In the genomic region with DNA sequence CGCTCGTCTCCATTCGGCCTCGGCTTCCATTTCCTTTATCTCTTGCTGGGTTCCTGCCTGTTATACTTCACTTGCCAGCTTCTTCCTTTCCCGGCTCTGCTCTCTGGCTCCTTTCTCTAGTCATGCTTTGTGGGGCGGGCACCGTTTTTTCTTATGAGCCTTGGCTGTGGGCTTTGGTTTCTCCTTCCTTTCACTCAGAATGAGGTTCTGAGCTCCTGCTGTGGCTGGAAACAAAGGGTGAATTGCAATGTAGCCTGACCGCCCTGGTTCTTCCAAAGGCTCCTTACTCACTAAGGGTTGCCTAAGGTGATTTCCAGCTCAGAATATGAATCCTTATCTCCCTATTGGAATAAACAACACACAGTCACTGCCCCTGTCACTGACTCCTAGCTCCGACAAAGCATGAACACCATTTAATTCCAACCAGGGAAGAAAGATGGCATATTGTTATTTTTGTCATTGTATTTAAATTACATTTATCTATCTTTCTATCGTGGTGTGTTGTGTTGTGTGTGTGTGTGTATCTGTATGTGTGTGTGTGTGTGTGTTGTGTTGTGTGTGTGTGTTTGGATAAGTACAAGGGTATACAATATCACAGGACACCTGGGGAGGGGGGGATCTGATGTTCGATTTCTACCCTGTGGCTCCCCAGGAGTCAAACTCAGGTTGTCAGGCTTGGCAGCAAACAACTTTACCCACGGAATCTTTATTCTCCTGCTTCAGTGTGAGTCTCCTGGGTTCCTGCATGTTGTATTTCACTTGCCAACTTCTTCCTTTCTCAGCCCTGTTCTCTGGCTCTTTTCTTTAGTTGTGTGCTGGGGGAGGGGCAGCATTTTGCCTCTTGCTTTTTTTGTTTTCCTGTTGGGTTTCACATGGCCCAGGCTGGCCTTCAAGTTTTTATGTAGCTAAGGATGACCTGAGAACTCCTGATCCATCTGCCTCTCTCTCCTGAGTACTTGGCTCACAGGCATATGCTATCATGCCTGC, we compare ENCODE assay signal across 9 mouse cellular contexts. TPM values are rescaled to one million over a fixed set of nuclear protein-coding genes. Genes with fewer than 3 reads are reported as not detected.
DNase-seq lines count a peak whose midpoint lies in the region; ATAC-seq lines count a peak whose summit lies in the region.
"Had no signal": no experiment of that assay in that cellular context is flagged by ENCODE, and none has a peak within 500 bp of the region (broad histone marks: within the 10 kb centered on the region; RNA-seq: fewer than 3 reads in every experiment).

No protein-coding gene starts in this region.

- H3K9ac ChIP-seq in forebrain, embryonic 13.5 days = 0 out of 2 replicates have a peak overlapping the region, but pooled peaks have one; percentile 22
- H3K9ac ChIP-seq in liver, embryonic 11.5 days (ENCODE audit: low read depth, low read length) = no peak overlapping the region; the same call in 1 of the 2 replicates
- H3K9ac ChIP-seq in intestine, embryonic 15.5 days = no peak overlapping the region

- H3K27ac ChIP-seq in forebrain, embryonic 13.5 days = peak overlapping the region; percentile 31; the same call in 1 of the 2 replicates
- no peak overlapping the region for H3K27ac ChIP-seq in liver, embryonic 11.5 days (ENCODE audit: low read depth, low read length)
- H3K27ac ChIP-seq in intestine, embryonic 15.5 days = no peak overlapping the region

- peaks cover 12% of the 10 kb centered on the region for H3K4me1 ChIP-seq in forebrain, embryonic 13.5 days
- H3K4me1 ChIP-seq in liver, embryonic 11.5 days (replicated peaks; ENCODE audit: control insufficient read depth, insufficient read depth, low read length) = 0 out of 2 replicates have a peak, but pooled peaks cover 7% of the 10 kb centered on the region
- H3K4me1 ChIP-seq in intestine, embryonic 15.5 days (replicated peaks) = no peaks in the 10 kb centered on the region

- no peaks in the 10 kb centered on the region for H3K27me3 ChIP-seq in forebrain, embryonic 13.5 days
- no peaks in the 10 kb centered on the region for H3K27me3 ChIP-seq in liver, embryonic 11.5 days (replicated peaks; ENCODE audit: control insufficient read depth, insufficient read depth, low read length)
- H3K27me3 ChIP-seq in intestine, embryonic 15.5 days (replicated peaks) = no peaks in the 10 kb centered on the region

- ATAC-seq in cerebellum, adult (ENCODE audit: insufficient number of reproducible peaks, low FRiP score, low TSS enrichment) = peak; percentile 68
- peak; percentile 50 for ATAC-seq in forebrain, embryonic 13.5 days
- ATAC-seq in liver, embryonic 11.5 days (replicated peaks; ENCODE audit: low FRiP score) = no peak
- no peak for ATAC-seq in inflammation-experienced regulatory T-cells, adult 6 months
- ATAC-seq in intestine, embryonic 15.5 days = no peak

- H3K36me3 ChIP-seq in forebrain, embryonic 13.5 days (ENCODE audit: poor library complexity, severe bottlenecking) = no peaks in the 10 kb centered on the region
- H3K36me3 ChIP-seq in liver, embryonic 11.5 days (ENCODE audit: control insufficient read depth, insufficient read depth, low read length) = no peaks in the 10 kb centered on the region
- no peaks in the 10 kb centered on the region for H3K36me3 ChIP-seq in intestine, embryonic 15.5 days

- DNase-seq in ES-CJ7 (ENCODE audit: low read depth, low spot score) = peak; percentile 85
- DNase-seq in heart, postnatal 4 days = peak; percentile 11
- DNase-seq in liver, embryonic 11.5 days (ENCODE audit: low spot score) = no peak
- peak; percentile 43 for DNase-seq in retina, embryonic 14.5 days (ENCODE audit: low spot score)

- peak overlapping the region; percentile 30; the same call in 1 of the 2 replicates for H3K4me2 ChIP-seq in forebrain, embryonic 13.5 days
- H3K4me2 ChIP-seq in liver, embryonic 11.5 days = peak overlapping the region; percentile 38
- H3K4me2 ChIP-seq in intestine, embryonic 15.5 days (replicated peaks) = no peak overlapping the region

- 6% methylated on average over 12 of the region's 12 CpGs for WGBS in forebrain, embryonic 13.5 days
- WGBS in liver, embryonic 11.5 days = 32% methylated on average over 12 of the region's 12 CpGs
- WGBS in intestine, embryonic 15.5 days = 42% methylated on average over 12 of the region's 12 CpGs

- H3K4me3 ChIP-seq in forebrain, embryonic 13.5 days = no peak overlapping the region
- H3K4me3 ChIP-seq in liver, embryonic 11.5 days (ENCODE audit: low read depth, low read length) = no peak overlapping the region
- no peak overlapping the region for H3K4me3 ChIP-seq in intestine, embryonic 15.5 days (replicated peaks)

- no peaks in the 10 kb centered on the region for H3K9me3 ChIP-seq in forebrain, embryonic 13.5 days (replicated peaks)
- no peaks in the 10 kb centered on the region for H3K9me3 ChIP-seq in liver, embryonic 11.5 days (ENCODE audit: control insufficient read depth, low read length)
- no peaks in the 10 kb centered on the region for H3K9me3 ChIP-seq in intestine, embryonic 15.5 days

RNA-seq across cellular contexts. Expression of gene Pnp2, which starts 14.1 kb away (rescaled TPM):
- 0.52 TPM in 1 of 2 replicates, not detected in the other for polyA plus RNA-seq in forebrain, embryonic 13.5 days (2015; fragmentation: Nextera tagmentation; extraction: Ambion mirVana)
- 1 to 10 TPM in 1 of 2 experiments, under 1 TPM in 1; 0.81 to 1.2 TPM for total RNA-seq in heart, postnatal 4 days (2021)
- polyA plus RNA-seq in liver, embryonic 11.5 days (2014; fragmentation: Nextera tagmentation; extraction: Ambion mirVana) = 2.8 and 2.9 TPM in 2 replicates
- polyA plus RNA-seq in inflammation-experienced regulatory T-cells, adult 6 months (2017; shearing (Covaris generic)) = 1 to 10 TPM in 2 of 3 experiments, under 1 TPM in 1; 0.92 to 2.8 (median 1.5) TPM
- 2.6 and 3.0 TPM in 2 replicates for polyA plus RNA-seq in intestine, embryonic 15.5 days (2015; fragmentation: Nextera tagmentation; extraction: Ambion mirVana)

RNA-seq across cellular contexts. Expression of gene Gm49342, which starts 25.5 kb away (rescaled TPM):
- polyA plus RNA-seq in forebrain, embryonic 13.5 days (2015; fragmentation: Nextera tagmentation; extraction: Ambion mirVana) = not detected in 2 replicates
- 10 to 100 TPM; 11.1 to 15.0 TPM for total RNA-seq in heart, postnatal 4 days (2021)
- polyA plus RNA-seq in liver, embryonic 11.5 days (2014; fragmentation: Nextera tagmentation; extraction: Ambion mirVana) = not detected in 2 replicates
- polyA plus RNA-seq in inflammation-experienced regulatory T-cells, adult 6 months (2017; shearing (Covaris generic)) = 1 to 10 TPM in 2 of 3 experiments, not detected in 1; 5.9 to 7.5 TPM
- polyA plus RNA-seq in intestine, embryonic 15.5 days (2015; fragmentation: Nextera tagmentation; extraction: Ambion mirVana) = not detected in 2 replicates

RNA-seq across cellular contexts. Expression of gene Rnase10, which starts 37.7 kb away (rescaled TPM):
- polyA plus RNA-seq in forebrain, embryonic 13.5 days (2015; fragmentation: Nextera tagmentation; extraction: Ambion mirVana) = not detected in 2 replicates
- total RNA-seq in heart, postnatal 4 days (2021) = under 1 TPM in 1 of 2 experiments, not detected in 1; 0.17 TPM
- polyA plus RNA-seq in liver, embryonic 11.5 days (2014; fragmentation: Nextera tagmentation; extraction: Ambion mirVana) = not detected in 2 replicates
- not detected for polyA plus RNA-seq in inflammation-experienced regulatory T-cells, adult 6 months (2017; shearing (Covaris generic))
- 0.33 and 0.43 TPM in 2 replicates for polyA plus RNA-seq in intestine, embryonic 15.5 days (2015; fragmentation: Nextera tagmentation; extraction: Ambion mirVana)
- total RNA-seq: hematopoietic stem cell, adult 5-6 weeks had no signal

RNA-seq across cellular contexts. Expression of gene Pnp, which starts 39.0 kb away (rescaled TPM):
- polyA plus RNA-seq in forebrain, embryonic 13.5 days (2015; fragmentation: Nextera tagmentation; extraction: Ambion mirVana) = 33.2 and 35.4 TPM in 2 replicates
- total RNA-seq in heart, postnatal 4 days (2021) = 10 to 100 TPM; 11.1 to 13.9 TPM
- polyA plus RNA-seq in liver, embryonic 11.5 days (2014; fragmentation: Nextera tagmentation; extraction: Ambion mirVana) = 86.7 and 87.7 TPM in 2 replicates
- 10 to 100 TPM; 64.4 to 88.0 (median 67.9) TPM for polyA plus RNA-seq in inflammation-experienced regulatory T-cells, adult 6 months (2017; shearing (Covaris generic))
- polyA plus RNA-seq in intestine, embryonic 15.5 days (2015; fragmentation: Nextera tagmentation; extraction: Ambion mirVana) = 96.6 and 99.1 TPM in 2 replicates

RNA-seq across cellular contexts. Expression of gene Pip4p1, which starts 39.2 kb away (rescaled TPM):
- 73.7 and 76.9 TPM in 2 replicates for polyA plus RNA-seq in forebrain, embryonic 13.5 days (2015; fragmentation: Nextera tagmentation; extraction: Ambion mirVana)
- total RNA-seq in heart, postnatal 4 days (2021) = 10 to 100 TPM; 25.7 to 27.2 TPM
- polyA plus RNA-seq in liver, embryonic 11.5 days (2014; fragmentation: Nextera tagmentation; extraction: Ambion mirVana) = 36.9 and 42.2 TPM in 2 replicates
- polyA plus RNA-seq in inflammation-experienced regulatory T-cells, adult 6 months (2017; shearing (Covaris generic)) = 1 to 10 TPM; 4.4 to 6.6 (median 4.8) TPM
- polyA plus RNA-seq in intestine, embryonic 15.5 days (2015; fragmentation: Nextera tagmentation; extraction: Ambion mirVana) = 65.5 and 67.5 TPM in 2 replicates

Comparison
In these comparisons a context has a peak if more than half of its experiments do, and no peak if none do; other contexts are left out.
1. ATAC-seq: peak in cerebellum, adult (single experiment) and forebrain, embryonic 13.5 days (single experiment); none in liver, embryonic 11.5 days (single experiment), inflammation-experienced regulatory T-cells, adult 6 months (single experiment) and intestine, embryonic 15.5 days (single experiment).